Mouse (Mus musculus) liver, embryonic 16.5 days (tissue): ENCODE results near the gene Ptpro. TPM values are rescaled to one million over a fixed set of nuclear protein-coding genes. Genes with fewer than 3 reads are reported as not detected.

Experiments used
- ATAC-seq: fragments of 200-750 bp; cut with Nextera tagmentation; 2 replicates; pipeline ENCODE4 v1.8.0; 2017; ENCODE audit warnings: low read depth, mild to moderate bottlenecking, moderate number of reproducible peaks, moderate library complexity
- H3K27ac ChIP-seq: fragments of 300-500 bp; sonication (generic); 2 replicates; pipeline ENCODE4 v1.5.1; 2014; ENCODE audit warnings: mild to moderate bottlenecking, low read length
- H3K27me3 ChIP-seq: fragments of 300-500 bp; sonication (generic); 2 replicates; pipeline ENCODE4 v1.6.1; 2014; ENCODE audit warnings: low read depth, low read length, mixed read lengths; ENCODE audit not compliant: control insufficient read depth, insufficient read depth
- H3K36me3 ChIP-seq: fragments of 300-500 bp; sonication (generic); 2 replicates; pipeline ENCODE4 v1.6.1; 2014; ENCODE audit warnings: mild to moderate bottlenecking; ENCODE audit not compliant: control insufficient read depth, insufficient read depth
- H3K4me1 ChIP-seq: fragments of 300-500 bp; sonication (generic); 2 replicates; pipeline ENCODE4 v1.6.1; 2014; ENCODE audit warnings: low read depth, low read length, mixed read lengths; ENCODE audit not compliant: control insufficient read depth
- H3K4me2 ChIP-seq: fragments of 300-500 bp; sonication (generic); 2 replicates; pipeline ENCODE4 v1.6.1; 2014; ENCODE audit warnings: low read depth, low read length, mixed read lengths
- H3K4me3 ChIP-seq: fragments of 300-500 bp; sonication (generic); 2 replicates; pipeline ENCODE4 v1.5.1; 2014; ENCODE audit warnings: low read depth, mild to moderate bottlenecking, low read length
- H3K9ac ChIP-seq: fragments of 300-500 bp; sonication (generic); 2 replicates; pipeline ENCODE4 v1.6.1; 2014; ENCODE audit warnings: low read depth, low read length
- H3K9me3 ChIP-seq: fragments of 300-500 bp; sonication (generic); replicated peaks from 2 replicates; pipeline ENCODE4 v1.6.1; 2016; ENCODE audit warnings: low read length; ENCODE audit not compliant: control insufficient read depth
- WGBS: fragments of 180-500 bp; shearing (Covaris S2); extraction: QIAGEN DNeasy Blood & Tissue Kit; methylation state at CpG from one replicate; pipeline ENCODE4 v1.1.7; 2014; ENCODE audit not compliant: insufficient replicate concordance; 5-methylcytosine and 5-hydroxymethylcytosine counted together
- polyA plus RNA-seq: library from polyadenylated mRNA; unstranded; fragments of >200 nt; fragmentation: Nextera tagmentation; extraction: Ambion mirVana; gene quantifications from 2 replicates; pipeline ENCODE4 v1.2.1, GENCODE M21; 2015

Ptpro gene
- polyA plus RNA-seq, 1 experiment from 2014 or later = 1.3 TPM

DNA sequence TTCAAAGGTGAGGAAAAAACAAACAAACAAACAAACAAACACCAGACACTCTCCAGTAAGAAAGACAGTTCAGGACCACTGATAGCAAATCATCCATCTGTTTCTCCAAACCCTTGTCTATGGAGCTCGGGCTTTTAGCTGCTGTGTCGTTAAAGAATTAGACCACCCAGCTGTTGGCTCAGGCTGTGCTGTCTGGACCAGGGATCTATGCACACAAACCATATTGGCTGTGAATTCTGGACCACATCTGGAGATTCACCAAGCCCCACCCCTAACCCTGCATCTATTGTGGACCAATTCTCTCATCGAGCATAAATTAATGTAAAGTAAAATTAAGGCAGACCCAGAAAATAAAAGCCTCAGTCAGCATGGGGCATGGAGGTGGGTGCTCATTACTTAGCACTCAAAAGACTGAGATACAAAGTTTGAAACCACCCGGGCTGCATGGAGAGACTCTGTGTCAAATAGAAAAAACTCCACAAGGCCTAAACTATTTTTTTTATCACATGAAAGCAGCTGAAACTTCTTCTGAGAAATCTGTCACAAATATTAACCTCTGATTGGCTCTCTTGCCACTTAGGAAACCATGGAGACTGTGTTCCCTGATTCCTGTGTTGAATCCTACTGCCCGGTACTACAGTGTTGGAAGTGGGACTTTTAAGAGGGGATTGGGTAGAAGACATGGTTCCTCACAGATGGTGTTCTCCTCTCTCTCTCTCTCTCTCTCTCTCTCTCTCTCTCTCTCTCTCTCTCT lies 91.7 kb downstream of the Ptpro start:
- no peak for ATAC-seq
- Histone ChIP-seq H3K9me3 (no peaks in the 10 kb centered on the region), H3K36me3 (no peaks in the 10 kb centered on the region), H3K9ac (no peak overlapping the region), H3K27ac (no peak overlapping the region), H3K27me3 (no peaks in the 10 kb centered on the region), H3K4me3 (no peak overlapping the region), H3K4me2 (no peak overlapping the region), H3K4me1 (no peaks in the 10 kb centered on the region)
- WGBS = 56% methylated on average over 5 of the region's 5 CpGs

DNA sequence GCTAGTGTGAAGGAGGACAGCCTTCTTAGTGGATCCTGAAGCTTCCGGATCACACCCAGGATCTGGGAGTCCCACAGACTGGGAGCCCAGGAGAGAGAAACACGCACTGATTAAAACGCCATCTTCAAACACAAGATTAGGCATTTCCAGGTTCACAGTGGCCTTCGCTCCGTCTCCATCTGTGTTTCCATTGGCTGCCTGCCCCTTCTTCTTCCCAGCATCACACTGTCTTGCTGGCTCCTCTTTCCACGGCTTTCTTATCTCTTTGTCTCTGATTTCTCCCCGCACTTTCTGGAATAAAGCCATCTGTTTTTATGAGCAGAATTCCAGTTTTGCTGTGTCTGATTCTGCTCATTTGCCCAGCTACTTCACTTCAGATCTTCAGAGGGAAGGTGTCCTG lies 108.0 kb downstream of the Ptpro start:
- no peaks in the 10 kb centered on the region for H3K27me3 ChIP-seq
- H3K4me1 ChIP-seq = no peaks in the 10 kb centered on the region
- 67% methylated on average over 7 of the region's 7 CpGs for WGBS
- no peaks in the 10 kb centered on the region for H3K36me3 ChIP-seq
- H3K9ac ChIP-seq = no peak overlapping the region
- H3K4me3 ChIP-seq = no peak overlapping the region
- no peaks in the 10 kb centered on the region for H3K9me3 ChIP-seq
- no peak for ATAC-seq
- H3K27ac ChIP-seq = no peak overlapping the region
- no peak overlapping the region for H3K4me2 ChIP-seq

DNA sequence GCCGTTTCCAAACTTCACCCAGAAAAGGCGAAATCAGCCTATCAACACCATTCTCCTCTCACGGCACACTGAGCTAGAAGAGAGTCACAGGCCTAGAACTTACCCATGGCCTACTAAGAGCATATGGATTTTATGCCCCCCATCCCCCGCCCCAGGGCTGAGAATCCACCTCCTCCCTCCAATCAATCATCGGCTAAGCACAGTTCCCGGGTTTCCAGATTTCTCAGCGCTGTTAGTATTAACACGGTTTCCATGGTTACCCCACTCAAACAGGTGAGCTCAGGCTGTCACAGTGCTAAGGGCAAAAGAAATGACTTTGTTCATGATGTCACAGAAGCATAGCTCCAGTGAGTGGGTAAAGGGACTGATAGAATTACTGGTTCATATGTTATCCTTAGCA lies 110.1 kb downstream of the Ptpro start:
- H3K27ac ChIP-seq = no peak overlapping the region
- H3K4me3 ChIP-seq = no peak overlapping the region
- no peaks in the 10 kb centered on the region for H3K9me3 ChIP-seq
- no peaks in the 10 kb centered on the region for H3K4me1 ChIP-seq
- H3K4me2 ChIP-seq = no peak overlapping the region
- H3K27me3 ChIP-seq = no peaks in the 10 kb centered on the region
- WGBS = 62% methylated on average over 8 of the region's 8 CpGs
- no peak overlapping the region for H3K9ac ChIP-seq
- ATAC-seq = no peak
- H3K36me3 ChIP-seq = no peaks in the 10 kb centered on the region

DNA sequence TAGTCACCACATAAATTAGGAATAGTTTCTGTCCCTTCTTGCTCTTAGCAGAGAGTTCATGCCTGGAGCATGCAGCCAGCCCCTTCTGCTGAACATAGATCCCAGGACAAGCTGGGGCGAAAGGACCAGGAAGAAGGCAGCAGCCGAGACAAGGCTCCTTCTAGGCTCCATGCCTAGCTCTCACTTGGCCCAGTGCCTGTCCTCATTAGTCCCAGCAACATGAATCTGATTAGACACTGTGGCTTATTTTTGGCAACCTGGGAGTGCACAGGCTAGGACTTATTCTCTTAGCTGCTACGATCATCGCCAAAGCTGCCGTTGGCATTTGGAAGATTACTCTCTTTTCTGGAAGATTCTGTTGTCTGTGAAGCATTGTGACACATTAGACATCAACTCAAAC lies 112.6 kb downstream of the Ptpro start:
- Histone ChIP-seq H3K36me3 (no peaks in the 10 kb centered on the region), H3K4me1 (no peaks in the 10 kb centered on the region), H3K4me3 (no peak overlapping the region), H3K9ac (no peak overlapping the region), H3K27me3 (no peaks in the 10 kb centered on the region), H3K4me2 (no peak overlapping the region), H3K27ac (no peak overlapping the region), H3K9me3 (no peaks in the 10 kb centered on the region)
- 65% methylated on average over 5 of the region's 5 CpGs for WGBS
- no peak for ATAC-seq

DNA sequence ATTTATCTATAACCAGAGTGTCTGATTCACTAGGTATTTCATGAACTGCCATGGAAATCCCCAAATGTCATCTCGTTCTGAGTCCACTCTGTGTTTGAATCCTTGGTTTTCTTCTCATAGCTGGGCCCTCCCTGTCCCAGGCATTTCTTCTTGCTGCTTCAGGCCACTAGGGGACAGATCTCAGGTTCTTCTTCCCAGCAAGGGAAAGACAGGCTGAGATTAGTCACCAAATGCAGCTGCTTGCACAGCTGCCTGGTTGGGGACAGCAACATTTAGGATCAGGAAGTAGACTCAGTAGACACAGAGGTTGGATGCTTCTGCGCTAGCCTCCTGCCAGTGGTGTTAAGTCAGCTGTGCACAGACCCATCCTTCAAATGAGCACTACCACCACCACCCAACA lies 113.5 kb downstream of the Ptpro start:
- whole genome bisulfite sequencing = 48% methylated on average over 2 of the region's 2 CpGs

DNA sequence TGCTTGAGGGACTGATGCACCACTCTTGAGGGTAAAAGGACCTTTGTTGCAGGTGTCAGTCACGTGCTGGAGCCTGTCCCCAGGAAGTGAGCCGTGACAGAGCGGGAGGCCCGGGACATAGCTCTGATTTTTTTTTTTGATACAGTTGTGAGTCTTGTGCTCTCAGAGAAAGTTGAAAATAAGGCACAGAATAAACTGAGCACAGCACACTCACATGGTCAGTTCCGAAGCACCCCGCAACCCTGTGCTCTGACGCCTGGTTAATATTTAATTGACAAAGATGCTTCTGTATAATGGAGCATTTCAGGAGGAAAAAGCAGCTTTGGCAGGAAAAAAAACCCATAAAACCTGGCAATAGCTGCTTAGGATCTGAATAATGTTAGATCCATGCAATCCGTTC lies 118.6 kb downstream of the Ptpro start:
- no peaks in the 10 kb centered on the region for H3K4me1 ChIP-seq
- H3K4me2 ChIP-seq = no peak overlapping the region
- no peaks in the 10 kb centered on the region for H3K9me3 ChIP-seq
- no peaks in the 10 kb centered on the region for H3K27me3 ChIP-seq
- WGBS = 63% methylated on average over 8 of the region's 8 CpGs
- no peak overlapping the region for H3K4me3 ChIP-seq
- H3K27ac ChIP-seq = no peak overlapping the region
- no peak overlapping the region for H3K9ac ChIP-seq
- ATAC-seq = no peak
- H3K36me3 ChIP-seq = no peaks in the 10 kb centered on the region

More for the DNA sequence above, 113.5 kb downstream of the Ptpro start:
- Histone ChIP-seq H3K9ac (no peak overlapping the region), H3K27ac (no peak overlapping the region), H3K9me3 (no peaks in the 10 kb centered on the region), H3K4me3 (no peak overlapping the region), H3K36me3 (no peaks in the 10 kb centered on the region), H3K4me2 (no peak overlapping the region), H3K4me1 (no peaks in the 10 kb centered on the region), H3K27me3 (no peaks in the 10 kb centered on the region)
- no peak for ATAC-seq

DNA sequence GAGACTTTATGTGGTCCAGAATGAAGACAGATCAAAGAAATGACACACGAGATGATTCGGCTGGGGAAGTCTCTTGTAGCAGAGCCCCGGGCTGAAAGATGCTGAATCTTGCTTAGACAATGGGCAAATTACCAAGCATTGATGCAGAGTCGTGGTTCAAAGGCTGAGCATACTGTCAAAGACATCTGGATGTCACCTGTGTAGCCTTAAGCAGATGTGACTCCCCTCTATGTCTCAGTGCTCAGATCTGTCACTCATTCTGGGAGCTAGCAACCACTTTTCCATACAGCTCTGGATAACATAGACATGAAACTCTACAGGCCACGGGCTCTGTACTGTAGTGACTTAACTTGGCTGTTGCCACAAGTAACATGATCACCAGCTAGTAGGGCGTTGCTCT lies 119.3 kb downstream of the Ptpro start:
- H3K27me3 ChIP-seq = no peaks in the 10 kb centered on the region
- H3K9ac ChIP-seq = no peak overlapping the region
- WGBS = 47% methylated on average over 6 of the region's 6 CpGs
- H3K4me1 ChIP-seq = no peaks in the 10 kb centered on the region
- no peaks in the 10 kb centered on the region for H3K36me3 ChIP-seq
- no peaks in the 10 kb centered on the region for H3K9me3 ChIP-seq
- no peak overlapping the region for H3K4me2 ChIP-seq
- no peak overlapping the region for H3K4me3 ChIP-seq
- ATAC-seq = no peak
- H3K27ac ChIP-seq = no peak overlapping the region

DNA sequence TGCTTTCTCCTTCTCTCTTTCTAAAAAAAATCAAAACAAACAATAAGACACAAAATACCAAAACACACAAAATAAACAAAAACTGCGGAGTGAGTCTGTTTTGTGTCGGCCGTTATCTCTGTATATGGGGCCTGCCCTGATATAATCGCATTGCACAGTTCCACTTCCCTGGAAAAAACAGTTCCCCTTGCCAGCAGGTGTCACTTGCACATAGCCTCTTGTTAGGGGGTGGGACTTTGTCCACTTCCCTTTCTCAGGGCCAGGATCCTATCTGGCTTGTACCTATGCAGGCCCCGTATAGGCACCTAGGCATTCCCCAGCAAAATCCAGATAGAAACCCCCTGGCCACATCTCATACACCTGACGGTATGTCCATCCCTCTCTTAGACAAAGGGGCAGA lies 121.8 kb downstream of the Ptpro start:
- Histone ChIP-seq H3K4me1 (no peaks in the 10 kb centered on the region), H3K9ac (no peak overlapping the region), H3K9me3 (no peaks in the 10 kb centered on the region), H3K27ac (no peak overlapping the region), H3K4me3 (no peak overlapping the region), H3K4me2 (no peak overlapping the region), H3K27me3 (no peaks in the 10 kb centered on the region), H3K36me3 (no peaks in the 10 kb centered on the region)
- ATAC-seq = no peak
- 46% methylated on average over 6 of the region's 6 CpGs for WGBS

DNA sequence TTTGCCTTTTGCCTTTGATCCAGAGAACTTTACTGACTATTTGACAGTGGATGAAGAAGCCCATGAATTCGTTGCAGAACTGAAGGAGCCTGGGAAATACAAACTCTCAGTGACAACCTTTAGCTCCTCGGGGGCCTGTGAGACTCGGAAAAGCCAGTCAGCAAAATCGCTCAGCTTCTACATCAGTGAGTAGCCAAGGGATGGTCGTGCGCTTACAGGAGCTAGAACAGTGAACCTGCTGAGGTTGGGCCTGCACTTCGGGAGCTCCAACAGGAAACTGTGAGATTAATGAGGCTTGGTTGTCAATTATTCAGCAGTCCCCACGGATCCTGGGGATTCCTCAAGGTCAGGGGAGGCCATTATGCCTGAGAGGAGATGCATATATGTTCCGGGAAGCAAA lies 130.4 kb downstream of the Ptpro start:
- Histone ChIP-seq H3K9me3 (no peaks in the 10 kb centered on the region), H3K27me3 (no peaks in the 10 kb centered on the region), H3K4me1 (no peaks in the 10 kb centered on the region), H3K27ac (no peak overlapping the region), H3K9ac (no peak overlapping the region), H3K36me3 (no peaks in the 10 kb centered on the region), H3K4me3 (no peak overlapping the region), H3K4me2 (no peak overlapping the region)
- ATAC-seq = no peak
- WGBS = 60% methylated on average over 9 of the region's 9 CpGs
